Mouse (Mus musculus) neural tube, embryonic 13.5 days (tissue): Measurements from ENCODE around the gene Plekhg6. TPM values are rescaled to one million over a fixed set of nuclear protein-coding genes. Genes with fewer than 3 reads are reported as not detected.

Source experiments
- ATAC-seq: fragments of 200-750 bp; cut with Nextera tagmentation; 2 replicates; pipeline ENCODE4 v1.8.0; 2017; ENCODE audit warnings: low read depth, mild to moderate bottlenecking, moderate TSS enrichment, moderate library complexity
- H3K27ac ChIP-seq: fragments of 300-500 bp; sonication (generic); replicated peaks from 2 replicates; pipeline ENCODE4 v1.5.1; 2015; ENCODE audit warnings: moderate library complexity, mild to moderate bottlenecking, inconsistent platforms
- H3K27me3 ChIP-seq: fragments of 300-500 bp; sonication (generic); 2 replicates; pipeline ENCODE4 v1.6.1; 2015; ENCODE audit warnings: mild to moderate bottlenecking, inconsistent platforms
- H3K36me3 ChIP-seq: fragments of 300-500 bp; sonication (generic); 2 replicates; pipeline ENCODE4 v1.6.1; 2015; ENCODE audit warnings: mild to moderate bottlenecking, inconsistent platforms
- H3K4me1 ChIP-seq: fragments of 300-500 bp; sonication (generic); replicated peaks from 2 replicates; pipeline ENCODE4 v1.6.1; 2015; ENCODE audit warnings: inconsistent platforms
- H3K4me2 ChIP-seq: fragments of 300-500 bp; sonication (generic); 2 replicates; pipeline ENCODE4 v1.6.1; 2015; ENCODE audit warnings: inconsistent platforms, mild to moderate bottlenecking, moderate library complexity
- H3K4me3 ChIP-seq: fragments of 300-500 bp; sonication (generic); 2 replicates; pipeline ENCODE4 v1.5.1; 2015; ENCODE audit warnings: mild to moderate bottlenecking, inconsistent platforms
- H3K9ac ChIP-seq: fragments of 300-500 bp; sonication (generic); 2 replicates; pipeline ENCODE4 v1.6.1; 2015; ENCODE audit warnings: moderate library complexity, mild to moderate bottlenecking, inconsistent platforms
- H3K9me3 ChIP-seq: fragments of 300-500 bp; sonication (generic); 2 replicates; pipeline ENCODE4 v1.6.1; 2016; ENCODE audit warnings: inconsistent platforms
- WGBS: fragments of 180-500 bp; shearing (Covaris S2); methylation state at CpG from one replicate; pipeline ENCODE4 v1.1.7; 2015; 5-methylcytosine and 5-hydroxymethylcytosine counted together
- polyA plus RNA-seq: library from polyadenylated mRNA; unstranded; fragments of >200 nt; fragmentation: Nextera tagmentation; extraction: Ambion mirVana; gene quantifications from 2 replicates; pipeline ENCODE4 v1.2.1, GENCODE M21; 2015

Gene Plekhg6
- polyA plus RNA-seq, 1 experiment from 2014 or later, result not detected

- Histone ChIP-seq H3K4me1 (peaks cover 31% of the 10 kb centered on the region), H3K4me2 (peak within 1 kb of the TSS; percentile 54), H3K9me3 (no peaks in the 10 kb centered on the region), H3K27ac (no peak within 1 kb of the TSS; the same call in 1 of the 2 replicates), H3K27me3 (0 out of 2 replicates have a peak, but pooled peaks cover 4% of the 10 kb centered on the region), H3K36me3 (no peaks in the 10 kb centered on the region), H3K9ac (peak within 1 kb of the TSS; percentile 72), H3K4me3 (peak within 1 kb of the TSS; percentile 39)
- WGBS, result 2% methylated on average over 41 of the region's 46 CpGs
- ATAC-seq, result peak; percentile 71
These were observed 66.9 kb downstream of the Plekhg6 start, which contains the start of gene Ltbr for GRCm38 (mm10) chr6:125313546-125314230. Gene Ltbr (minus strand): TSS chr6:125313885.

Other genes starting within 250 kb of the Plekhg6 start
- gene Nop2, start 248.9 kb downstream of the Plekhg6 start, polyA plus RNA-seq, result 44.5 and 45.3 TPM in 2 replicates
- 21.1 and 24.0 TPM in 2 replicates for gene Iffo1, start 235.6 kb downstream of the Plekhg6 start, polyA plus RNA-seq
- 1,206 and 1,336 TPM in 2 replicates for gene Gapdh, start 214.3 kb downstream of the Plekhg6 start, polyA plus RNA-seq
- gene Ncapd2, start 189.1 kb downstream of the Plekhg6 start, polyA plus RNA-seq, result 48.8 and 69.2 TPM in 2 replicates
- gene Mrpl51, start 189.0 kb downstream of the Plekhg6 start, polyA plus RNA-seq, result 143 and 158 TPM in 2 replicates
- 16.2 and 17.1 TPM in 2 replicates for gene Vamp1, start 165.2 kb downstream of the Plekhg6 start, polyA plus RNA-seq
- gene Tapbpl, start 148.9 kb downstream of the Plekhg6 start, polyA plus RNA-seq, result 4.8 and 5.5 TPM in 2 replicates
- gene Cd27, start 143.8 kb downstream of the Plekhg6 start, polyA plus RNA-seq, result 1.3 and 1.6 TPM in 2 replicates
- gene Tuba3a, start 94.8 kb downstream of the Plekhg6 start, polyA plus RNA-seq, result not detected in 2 replicates
- 16.3 and 17.5 TPM in 2 replicates for gene Ltbr, start 66.9 kb downstream of the Plekhg6 start, polyA plus RNA-seq
- 0.36 and 0.63 TPM in 2 replicates for gene Scnn1a, start 60.1 kb downstream of the Plekhg6 start, polyA plus RNA-seq
- 17.5 and 21.5 TPM in 2 replicates for gene Tnfrsf1a, start 31.4 kb downstream of the Plekhg6 start, polyA plus RNA-seq
- gene Cd9, start 114.0 kb upstream of the Plekhg6 start, polyA plus RNA-seq, result 66.9 and 74.0 TPM in 2 replicates
- gene Vwf, start 166.0 kb upstream of the Plekhg6 start, polyA plus RNA-seq, result 5.6 and 8.0 TPM in 2 replicates